Mouse (Mus musculus): Measurements from ENCODE around the gene Gfpt2.
"Not testable (repeated sequence)": the region's sequence is repeated elsewhere in the genome, so short reads cannot be mapped to it uniquely, and the experiment has no call there.

Gene Gfpt2

GRCm38 (mm10) chr11:49793619-49794341 is at the start of gene Gfpt2:
Gene Gfpt2 (plus strand): TSS chr11:49794178.
- DNase-seq (ENCODE audit: low spot score in 2 of 2) = peak; percentile 47 to 63

DNA sequence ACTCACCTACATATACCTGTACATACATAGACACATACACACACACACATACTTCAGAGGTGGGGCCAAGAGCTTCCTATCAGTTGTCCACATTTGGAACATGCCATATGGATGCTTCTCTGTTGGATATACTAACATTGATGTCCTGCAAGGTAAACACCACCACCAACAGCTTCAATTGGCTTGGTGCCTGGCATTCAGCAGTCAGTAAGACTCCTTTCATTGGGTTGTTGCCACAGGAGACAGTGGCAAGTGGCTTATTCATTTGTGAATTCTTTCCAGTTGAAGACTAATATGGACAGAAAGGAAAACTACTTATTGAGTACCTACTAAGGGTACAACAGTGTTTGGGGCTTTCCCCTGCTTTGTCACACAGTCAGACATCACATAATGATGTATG is 49.0 kb upstream of the Gfpt2 start:
- DNase-seq (ENCODE audit: low spot score in 2 of 2) = no peak

GRCm38 (mm10) chr11:49745839-49746238 is 48.1 kb upstream of the Gfpt2 start:
- DNase-seq (ENCODE audit: low spot score in 2 of 2) = no peak

- no peak for DNase-seq (ENCODE audit: low spot score in 2 of 2)
These were observed 47.2 kb upstream of the Gfpt2 start for GRCm38 (mm10) chr11:49746756-49747155.

DNA sequence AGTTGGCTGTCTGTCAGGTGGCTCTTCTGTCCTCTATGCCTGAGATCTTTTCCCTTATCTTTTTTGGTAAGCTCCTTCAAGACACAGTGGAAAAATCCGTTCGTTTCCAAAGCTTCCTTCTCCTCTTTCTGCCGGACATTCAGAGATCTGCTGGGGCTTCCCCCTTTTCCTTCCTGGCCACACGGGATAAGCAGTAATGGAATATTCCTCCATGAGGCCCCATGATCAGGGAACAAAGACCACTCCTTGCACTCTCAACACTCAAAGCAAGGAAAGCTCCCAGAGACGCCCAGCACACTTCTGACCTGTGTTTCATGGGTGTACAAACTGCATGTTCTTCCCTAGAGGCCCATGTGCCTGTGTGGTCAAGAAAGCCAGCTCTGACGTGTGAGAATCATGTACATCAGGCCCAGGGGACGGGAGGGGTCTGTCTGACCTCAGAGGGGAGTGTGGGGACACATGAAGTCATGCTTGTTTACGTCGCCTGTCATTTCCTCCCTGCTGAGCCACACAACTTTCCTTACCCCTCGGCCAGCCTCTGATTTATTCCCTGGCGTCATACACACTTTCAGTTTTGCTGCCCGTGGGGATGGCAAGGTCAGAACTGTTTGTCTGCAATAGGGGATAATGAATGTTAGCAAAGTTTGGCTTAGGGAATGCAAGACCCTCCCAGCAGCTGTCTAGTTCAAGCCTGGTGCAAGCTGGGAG is 38.9 kb upstream of the Gfpt2 start:
- no peak for DNase-seq (ENCODE audit: low spot score in 2 of 2)

GRCm38 (mm10) chr11:49758096-49758495 is 35.9 kb upstream of the Gfpt2 start:
- no peak for DNase-seq (ENCODE audit: low spot score in 2 of 2)

- DNase-seq (ENCODE audit: low spot score in 2 of 2) = no peak
These were observed 32.8 kb upstream of the Gfpt2 start for GRCm38 (mm10) chr11:49761130-49761529.

- DNase-seq (ENCODE audit: low spot score in 2 of 2) = no peak
These were observed 30.4 kb upstream of the Gfpt2 start for GRCm38 (mm10) chr11:49763555-49763954.

DNA sequence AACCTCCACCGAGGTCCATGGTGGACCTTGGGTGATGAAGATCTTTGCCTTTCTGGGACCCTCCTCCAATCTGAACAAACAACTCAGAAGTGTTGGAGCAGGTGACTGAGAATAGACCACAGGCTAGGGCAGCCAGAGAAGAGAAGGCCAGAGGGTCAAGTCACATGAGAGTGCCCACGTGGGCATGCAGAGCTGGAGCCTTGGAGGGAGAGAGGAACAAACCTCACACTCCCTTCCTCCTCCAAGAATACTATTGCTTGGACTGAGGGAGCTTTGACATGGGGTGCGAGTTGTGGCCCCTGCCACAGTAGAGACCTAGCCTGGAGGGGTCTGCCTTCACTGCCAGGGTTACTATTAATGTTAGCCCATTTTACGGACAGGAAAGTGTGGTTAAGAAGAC is 30.0 kb upstream of the Gfpt2 start:
- DNase-seq (ENCODE audit: low spot score in 2 of 2) = no peak

DNA sequence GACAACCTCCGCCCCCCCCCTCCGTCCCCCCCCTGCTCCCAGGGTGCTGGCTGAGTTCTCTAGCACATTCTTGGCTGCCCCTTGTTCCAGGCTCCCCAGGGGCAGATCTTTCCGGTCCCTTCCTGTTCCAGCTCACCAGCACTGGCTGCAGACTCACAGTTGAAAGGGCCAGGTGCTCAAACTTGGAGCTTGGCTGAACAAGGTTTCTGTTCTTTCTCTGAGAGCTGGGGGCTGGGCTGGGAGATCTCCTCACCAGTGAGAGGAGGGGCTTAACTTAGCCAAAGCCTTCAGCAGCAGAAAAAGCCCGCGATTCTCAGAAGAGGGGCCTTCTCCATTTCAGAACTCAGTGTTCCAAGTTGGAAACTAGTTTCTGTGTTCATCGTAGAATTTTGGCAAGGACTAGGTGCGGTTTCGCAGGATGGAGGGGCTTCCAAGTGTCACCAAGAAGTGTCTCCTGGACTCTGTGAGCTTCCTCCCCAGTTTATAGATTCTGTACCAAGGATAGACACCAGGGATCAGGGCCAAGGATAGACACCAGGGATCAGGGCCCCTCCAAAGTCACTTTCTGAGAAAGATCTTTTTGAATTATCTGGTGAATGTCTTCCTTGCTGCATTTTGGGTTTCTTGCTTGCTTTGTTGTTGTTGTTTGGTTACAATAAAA is 29.2 kb upstream of the Gfpt2 start:
- no peak for DNase-seq (ENCODE audit: low spot score in 2 of 2)

- DNase-seq (ENCODE audit: low spot score in 2 of 2) = no peak
These were observed 28.4 kb upstream of the Gfpt2 start for GRCm38 (mm10) chr11:49765377-49766136.

DNA sequence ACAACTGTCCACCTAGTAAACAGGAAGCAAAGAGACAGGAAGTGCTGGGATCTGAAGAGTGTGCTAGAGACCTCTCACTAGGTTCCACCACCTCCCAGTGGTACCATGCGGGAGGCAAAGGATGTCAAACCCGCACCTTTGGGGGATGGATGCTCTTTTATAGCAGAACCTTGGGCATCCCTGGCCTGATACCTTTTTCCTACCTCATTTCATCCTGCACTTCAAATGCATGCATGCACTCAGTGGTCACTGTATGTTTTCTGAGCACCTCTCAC is 27.9 kb upstream of the Gfpt2 start:
- DNase-seq (ENCODE audit: low spot score in 2 of 2) = no peak

DNA sequence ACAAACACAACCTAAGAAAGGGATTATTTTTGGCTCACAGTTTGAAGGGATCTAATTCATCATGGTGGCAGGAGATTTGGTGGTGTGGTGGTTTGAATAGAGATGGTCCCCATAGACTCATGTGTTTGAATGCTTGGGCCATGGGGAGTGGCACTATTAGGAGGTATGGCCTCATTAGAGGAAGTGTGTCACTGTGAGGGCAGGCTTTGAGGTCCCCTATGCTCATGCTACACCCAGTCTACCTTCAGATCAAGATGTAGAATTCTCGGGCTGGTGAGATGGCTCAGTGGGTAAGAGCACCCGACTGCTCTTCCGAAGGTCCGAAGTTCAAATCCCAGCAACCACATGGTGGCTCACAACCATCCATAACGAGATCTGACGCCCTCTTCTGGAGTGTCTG is 26.5 kb upstream of the Gfpt2 start:
- DNase-seq (ENCODE audit: low spot score in 2 of 2) = not testable (repeated sequence)

DNA sequence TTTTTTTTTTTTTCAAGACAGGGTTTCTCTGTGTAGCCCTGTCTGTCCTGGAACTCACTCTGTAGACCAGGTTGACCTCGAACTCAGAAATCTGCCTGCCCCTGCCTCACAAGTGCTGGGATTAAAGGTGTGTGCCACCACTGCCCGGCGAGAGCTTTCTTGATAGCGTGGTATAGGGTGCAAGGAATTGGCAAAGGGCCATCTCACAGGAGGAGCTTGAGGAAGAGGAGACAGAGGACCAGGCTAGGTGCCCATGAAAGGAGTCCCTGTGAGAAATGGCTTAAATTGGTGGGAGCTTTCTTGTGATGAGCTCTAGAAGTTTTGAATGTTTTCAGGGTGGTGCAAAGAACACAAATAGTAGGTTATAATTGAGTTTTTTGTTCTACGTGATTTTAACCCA is 25.2 kb upstream of the Gfpt2 start:
- DNase-seq (ENCODE audit: low spot score in 2 of 2) = no peak

GRCm38 (mm10) chr11:49770676-49771550 is 23.1 kb upstream of the Gfpt2 start:
- DNase-seq (ENCODE audit: low spot score in 2 of 2) = no peak

GRCm38 (mm10) chr11:49772251-49772650 is 21.7 kb upstream of the Gfpt2 start:
- no peak for DNase-seq (ENCODE audit: low spot score in 2 of 2)

GRCm38 (mm10) chr11:49774894-49775293 is 19.1 kb upstream of the Gfpt2 start:
- no peak for DNase-seq (ENCODE audit: low spot score in 2 of 2)

- no peak for DNase-seq (ENCODE audit: low spot score in 2 of 2)
These were observed 15.1 kb upstream of the Gfpt2 start for GRCm38 (mm10) chr11:49778844-49779243.

DNA sequence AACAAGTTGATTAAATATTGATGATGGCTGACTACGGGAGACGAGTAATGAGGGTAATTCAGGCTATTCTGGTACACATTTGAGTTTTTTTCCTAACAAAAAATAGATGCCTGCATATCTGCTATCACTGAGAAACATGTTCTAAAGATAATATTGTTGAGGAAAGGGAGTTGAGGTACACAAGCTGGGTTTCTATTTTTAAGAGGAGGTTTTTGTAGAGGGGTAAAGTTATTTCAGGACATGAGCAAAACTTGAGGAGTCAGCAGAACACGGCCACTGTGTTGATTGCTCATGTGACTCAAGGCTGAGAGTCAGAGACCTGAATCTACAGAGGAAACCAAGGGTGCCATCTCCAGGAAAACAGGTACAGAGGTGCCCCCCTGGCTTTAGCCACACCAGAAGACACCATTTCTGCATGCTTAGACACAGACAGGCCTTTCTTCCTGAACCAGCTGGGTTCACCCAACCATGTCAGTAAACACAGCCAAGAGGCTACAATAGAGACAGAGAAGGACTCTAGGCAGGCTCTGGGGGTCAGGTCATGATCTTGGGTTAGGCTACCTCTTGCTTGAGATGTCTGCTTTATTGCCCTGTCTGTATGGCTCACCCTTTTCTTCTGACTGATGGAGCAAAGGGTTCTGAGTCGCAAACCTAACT is 13.7 kb upstream of the Gfpt2 start:
- DNase-seq (ENCODE audit: low spot score in 2 of 2) = no peak

DNA sequence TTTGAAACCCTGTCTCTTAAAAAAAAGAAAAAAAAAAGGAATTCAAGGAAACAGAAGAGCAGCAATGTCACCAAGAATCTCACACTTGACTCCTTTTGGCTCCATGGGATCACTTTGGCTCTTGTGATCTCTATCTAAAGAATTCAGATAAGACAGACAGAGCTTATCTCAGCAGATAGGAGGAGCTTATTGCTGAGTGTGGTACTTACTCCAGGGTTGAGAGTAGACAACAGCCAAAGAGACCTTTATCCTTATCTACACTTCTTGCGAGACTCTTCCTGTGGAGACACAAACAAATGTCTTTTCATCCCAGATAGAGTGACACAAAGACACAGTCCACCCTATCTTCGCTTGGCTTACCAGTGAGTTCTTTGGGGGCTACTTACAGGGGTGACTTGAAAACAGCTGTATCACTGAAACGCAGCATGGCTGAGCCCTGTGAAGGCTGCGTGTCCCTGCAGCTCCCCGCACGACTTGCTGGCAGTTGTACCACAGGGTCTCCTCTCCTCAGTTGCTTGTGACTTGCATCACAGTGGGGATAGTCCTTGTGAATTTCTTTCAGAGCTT is 12.1 kb upstream of the Gfpt2 start:
- no peak for DNase-seq (ENCODE audit: low spot score in 2 of 2)

DNA sequence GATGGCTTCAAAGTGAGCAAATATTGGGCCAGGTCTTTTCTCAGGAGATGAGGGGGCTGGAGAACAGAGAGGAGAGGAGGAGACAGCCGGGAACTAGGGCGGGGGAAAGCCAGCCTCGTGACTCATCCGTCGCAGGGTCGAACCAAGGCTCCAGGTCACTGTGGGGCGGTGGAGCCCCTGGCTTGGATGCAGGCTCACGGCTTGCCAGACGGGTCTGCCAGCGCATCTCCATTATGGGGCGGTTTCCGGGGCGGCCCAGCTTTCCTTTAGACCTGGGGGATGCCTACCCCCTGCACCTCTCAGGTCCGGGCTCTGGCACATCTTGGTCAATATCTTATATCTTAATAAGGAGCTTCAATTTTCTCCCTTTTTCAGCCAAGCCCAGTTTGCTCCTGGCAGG is 847 bp upstream of the Gfpt2 start:
- DNase-seq (ENCODE audit: low spot score in 2 of 2) = no peak
